Mouse (Mus musculus): Measurements from ENCODE around the gene Cox17. TPM values are rescaled to one million over a fixed set of nuclear protein-coding genes. Genes with fewer than 3 reads are reported as not detected.

Cox17 gene
- polyA plus RNA-seq, 1 experiment from 2014 or later = 148 TPM

- H3K36me3 ChIP-seq (ENCODE audit: control insufficient read depth, insufficient read depth, low read length) = no peaks in the 10 kb centered on the region
- H3K4me2 ChIP-seq (replicated peaks; ENCODE audit: low read depth, low read length) = no peak overlapping the region
- H3K9me3 ChIP-seq (ENCODE audit: control insufficient read depth, low read length) = no peaks in the 10 kb centered on the region
- no peak for ATAC-seq (ENCODE audit: low FRiP score, low TSS enrichment)
- no peak overlapping the region for H3K27ac ChIP-seq (ENCODE audit: low read depth, low read length)
- H3K9ac ChIP-seq (ENCODE audit: low read depth, low read length) = no peak overlapping the region
- WGBS = 69% methylated on average over 23 of the region's 23 CpGs
- H3K4me1 ChIP-seq (ENCODE audit: control insufficient read depth, insufficient read depth, low read length) = no peaks in the 10 kb centered on the region
- H3K27me3 ChIP-seq (ENCODE audit: control insufficient read depth, insufficient read depth, low read length) = no peaks in the 10 kb centered on the region
- H3K4me3 ChIP-seq (ENCODE audit: low read length) = no peak overlapping the region
Observed at GRCm38 (mm10) chr16:38392126-38392894, 45.5 kb downstream of the Cox17 start.

GRCm38 (mm10) chr16:38394191-38394618, 47.4 kb downstream of the Cox17 start:
- 89% methylated on average over 8 of the region's 8 CpGs for WGBS
- Histone ChIP-seq H3K27ac (ENCODE audit: low read depth, low read length) (no peak overlapping the region), H3K4me2 (replicated peaks; ENCODE audit: low read depth, low read length) (no peak overlapping the region), H3K9me3 (ENCODE audit: control insufficient read depth, low read length) (no peaks in the 10 kb centered on the region), H3K4me1 (ENCODE audit: control insufficient read depth, insufficient read depth, low read length) (peaks cover 2% of the 10 kb centered on the region; the same call in 1 of the 2 replicates), H3K4me3 (ENCODE audit: low read length) (no peak overlapping the region), H3K9ac (ENCODE audit: low read depth, low read length) (no peak overlapping the region), H3K27me3 (ENCODE audit: control insufficient read depth, insufficient read depth, low read length) (no peaks in the 10 kb centered on the region), H3K36me3 (ENCODE audit: control insufficient read depth, insufficient read depth, low read length) (no peaks in the 10 kb centered on the region)
- no peak for ATAC-seq (ENCODE audit: low FRiP score, low TSS enrichment)

DNA sequence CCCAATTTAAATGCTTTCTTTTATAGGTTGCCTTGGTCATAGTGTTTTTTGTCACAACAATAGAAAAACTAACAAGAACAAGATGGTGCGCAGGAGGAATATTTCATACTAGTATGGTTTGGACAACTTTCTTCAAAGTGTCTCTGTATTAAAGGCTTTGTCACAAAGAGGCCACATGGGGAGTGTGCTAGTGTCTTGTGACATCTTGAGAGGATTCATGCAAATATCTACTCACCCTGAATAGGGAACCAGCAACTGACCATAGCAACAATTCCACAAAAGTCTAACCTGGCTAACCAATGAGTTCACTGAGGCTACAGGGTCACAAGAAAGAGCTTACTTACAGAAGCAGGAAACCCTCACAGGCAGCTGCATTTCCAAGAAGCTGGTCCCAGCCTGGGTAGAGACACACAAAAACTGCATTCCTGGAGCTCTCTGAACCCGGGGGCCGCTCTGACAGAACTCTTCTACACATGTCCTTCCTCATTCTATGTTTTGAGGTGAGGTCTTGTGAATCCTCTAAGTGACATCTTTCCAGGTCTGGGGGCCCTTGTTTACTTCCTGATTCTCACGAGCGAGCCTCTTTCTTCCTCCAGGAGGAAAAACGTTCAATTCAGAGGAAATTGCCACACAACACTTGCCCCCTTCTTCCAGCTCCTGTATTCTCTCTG, 48.4 kb downstream of the Cox17 start:
- no peaks in the 10 kb centered on the region for H3K27me3 ChIP-seq (ENCODE audit: control insufficient read depth, insufficient read depth, low read length)
- no peaks in the 10 kb centered on the region for H3K36me3 ChIP-seq (ENCODE audit: control insufficient read depth, insufficient read depth, low read length)
- H3K4me3 ChIP-seq (ENCODE audit: low read length) = no peak overlapping the region
- 57% methylated on average over 6 of the region's 6 CpGs for WGBS
- no peak overlapping the region for H3K9ac ChIP-seq (ENCODE audit: low read depth, low read length)
- H3K9me3 ChIP-seq (ENCODE audit: control insufficient read depth, low read length) = no peaks in the 10 kb centered on the region
- H3K4me1 ChIP-seq (ENCODE audit: control insufficient read depth, insufficient read depth, low read length) = peaks cover 12% of the 10 kb centered on the region
- no peak for ATAC-seq (ENCODE audit: low FRiP score, low TSS enrichment)
- no peak overlapping the region for H3K27ac ChIP-seq (ENCODE audit: low read depth, low read length)
- H3K4me2 ChIP-seq (replicated peaks; ENCODE audit: low read depth, low read length) = no peak overlapping the region

GRCm38 (mm10) chr16:38396155-38396554, 49.4 kb downstream of the Cox17 start:
- Histone ChIP-seq H3K4me2 (replicated peaks; ENCODE audit: low read depth, low read length) (no peak overlapping the region), H3K4me1 (ENCODE audit: control insufficient read depth, insufficient read depth, low read length) (peaks cover 14% of the 10 kb centered on the region), H3K36me3 (ENCODE audit: control insufficient read depth, insufficient read depth, low read length) (no peaks in the 10 kb centered on the region), H3K27ac (ENCODE audit: low read depth, low read length) (no peak overlapping the region), H3K9me3 (ENCODE audit: control insufficient read depth, low read length) (no peaks in the 10 kb centered on the region), H3K9ac (ENCODE audit: low read depth, low read length) (no peak overlapping the region), H3K27me3 (ENCODE audit: control insufficient read depth, insufficient read depth, low read length) (no peaks in the 10 kb centered on the region), H3K4me3 (ENCODE audit: low read length) (no peak overlapping the region)
- 41% methylated on average over 13 of the region's 13 CpGs for WGBS
- no peak for ATAC-seq (ENCODE audit: low FRiP score, low TSS enrichment)

- H3K27ac ChIP-seq (ENCODE audit: low read depth, low read length) = no peak overlapping the region
- no peak for ATAC-seq (ENCODE audit: low FRiP score, low TSS enrichment)
- peaks cover 14% of the 10 kb centered on the region for H3K4me1 ChIP-seq (ENCODE audit: control insufficient read depth, insufficient read depth, low read length)
- no peaks in the 10 kb centered on the region for H3K36me3 ChIP-seq (ENCODE audit: control insufficient read depth, insufficient read depth, low read length)
- H3K9me3 ChIP-seq (ENCODE audit: control insufficient read depth, low read length) = no peaks in the 10 kb centered on the region
- no peak overlapping the region for H3K4me2 ChIP-seq (replicated peaks; ENCODE audit: low read depth, low read length)
- no peaks in the 10 kb centered on the region for H3K27me3 ChIP-seq (ENCODE audit: control insufficient read depth, insufficient read depth, low read length)
- WGBS = 93% methylated on average over 6 of the region's 6 CpGs
- no peak overlapping the region for H3K4me3 ChIP-seq (ENCODE audit: low read length)
- H3K9ac ChIP-seq (ENCODE audit: low read depth, low read length) = no peak overlapping the region
Observed at GRCm38 (mm10) chr16:38398266-38398665, 51.5 kb downstream of the Cox17 start.

DNA sequence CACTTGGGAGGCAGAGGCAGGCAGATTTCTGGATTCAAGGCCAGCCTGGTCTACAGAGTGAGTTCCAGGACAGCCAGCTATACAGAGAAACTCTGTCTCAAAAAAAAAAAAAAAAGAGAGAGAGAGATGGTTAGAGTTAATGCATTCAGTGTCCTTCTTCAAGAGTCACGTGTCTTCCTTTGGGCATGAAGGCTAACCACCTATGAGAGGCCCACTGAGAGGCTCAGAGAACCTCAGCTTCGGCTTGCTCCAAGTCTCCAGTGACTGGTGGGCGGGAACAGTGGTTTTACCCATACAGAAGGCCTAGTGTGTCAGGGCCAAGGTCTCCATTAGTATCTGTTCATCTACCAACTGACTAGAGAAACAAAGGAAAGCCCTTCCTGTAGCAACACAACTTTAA, 52.3 kb downstream of the Cox17 start:
- WGBS = 74% methylated on average over 3 of the region's 3 CpGs
- Histone ChIP-seq H3K9me3 (ENCODE audit: control insufficient read depth, low read length) (no peaks in the 10 kb centered on the region), H3K4me1 (ENCODE audit: control insufficient read depth, insufficient read depth, low read length) (peaks cover 14% of the 10 kb centered on the region), H3K4me2 (replicated peaks; ENCODE audit: low read depth, low read length) (no peak overlapping the region), H3K27ac (ENCODE audit: low read depth, low read length) (peak overlapping the region; percentile 62), H3K9ac (ENCODE audit: low read depth, low read length) (0 out of 2 replicates have a peak overlapping the region, but pooled peaks have one; percentile 54), H3K4me3 (ENCODE audit: low read length) (no peak overlapping the region; the same call in 1 of the 2 replicates), H3K27me3 (ENCODE audit: control insufficient read depth, insufficient read depth, low read length) (no peaks in the 10 kb centered on the region), H3K36me3 (ENCODE audit: control insufficient read depth, insufficient read depth, low read length) (no peaks in the 10 kb centered on the region)
- peak; percentile 32; the same call in 1 of the 2 replicates for ATAC-seq (ENCODE audit: low FRiP score, low TSS enrichment)

- no peaks in the 10 kb centered on the region for H3K36me3 ChIP-seq (ENCODE audit: control insufficient read depth, insufficient read depth, low read length)
- H3K4me3 ChIP-seq (ENCODE audit: low read length) = peak overlapping the region; percentile 23
- H3K4me1 ChIP-seq (ENCODE audit: control insufficient read depth, insufficient read depth, low read length) = peaks cover 14% of the 10 kb centered on the region
- 5% methylated on average over 17 of the region's 17 CpGs for WGBS
- ATAC-seq (ENCODE audit: low FRiP score, low TSS enrichment) = peak; percentile 88
- H3K9ac ChIP-seq (ENCODE audit: low read depth, low read length) = peak overlapping the region; percentile 54
- H3K4me2 ChIP-seq (replicated peaks; ENCODE audit: low read depth, low read length) = peak overlapping the region; percentile 51
- peak overlapping the region; percentile 62 for H3K27ac ChIP-seq (ENCODE audit: low read depth, low read length)
- H3K9me3 ChIP-seq (ENCODE audit: control insufficient read depth, low read length) = no peaks in the 10 kb centered on the region
- no peaks in the 10 kb centered on the region for H3K27me3 ChIP-seq (ENCODE audit: control insufficient read depth, insufficient read depth, low read length)
Observed at GRCm38 (mm10) chr16:38399531-38400231, 52.9 kb downstream of the Cox17 start.

- Histone ChIP-seq H3K27me3 (ENCODE audit: control insufficient read depth, insufficient read depth, low read length) (no peaks in the 10 kb centered on the region), H3K4me2 (replicated peaks; ENCODE audit: low read depth, low read length) (peak overlapping the region; percentile 51), H3K4me1 (ENCODE audit: control insufficient read depth, insufficient read depth, low read length) (peaks cover 14% of the 10 kb centered on the region), H3K9me3 (ENCODE audit: control insufficient read depth, low read length) (no peaks in the 10 kb centered on the region), H3K36me3 (ENCODE audit: control insufficient read depth, insufficient read depth, low read length) (no peaks in the 10 kb centered on the region), H3K27ac (ENCODE audit: low read depth, low read length) (no peak overlapping the region), H3K4me3 (ENCODE audit: low read length) (peak overlapping the region; percentile 23), H3K9ac (ENCODE audit: low read depth, low read length) (peak overlapping the region; percentile 54)
- 78% methylated on average over 9 of the region's 9 CpGs for WGBS
- ATAC-seq (ENCODE audit: low FRiP score, low TSS enrichment) = peak; percentile 22; the same call in 1 of the 2 replicates
Observed at GRCm38 (mm10) chr16:38400311-38400960, 53.6 kb downstream of the Cox17 start.
